Mouse (Mus musculus) Patski (cell line): ENCODE data around the gene Pxk. TPM values are rescaled to one million over a fixed set of nuclear protein-coding genes. Genes with fewer than 3 reads are reported as not detected.

Source experiments
- ATAC-seq: fragments of 100-300 bp; one replicate; pipeline ENCODE4 v1.8.0; 2021
- CTCF ChIA-PET: fragments of 350-600 bp; sonication (Branson Sonifier 250); formaldehyde crosslinking; loops from one replicate; lab custom pipeline; 2022; ENCODE audit warnings: inconsistent platforms; lab: Charles Lee
- POLR2A ChIA-PET: fragments of 350-600 bp; sonication (Branson Sonifier 250); formaldehyde crosslinking; loops from one replicate; lab custom pipeline; 2022; ENCODE audit warnings: antibody characterized with exemption, inconsistent platforms; lab: Charles Lee
- DNase-seq: peaks from one replicate; pipeline ENCODE4 v3.0.0-alpha.2; 2011; ENCODE audit warnings: low read depth, low spot score
- H3K27me3 ChIP-seq: fragments of 371-371 bp; one replicate; pipeline ENCODE4 v1.5.1; 2021
- CTCF ChIP-seq: fragments of 100-300 bp; IDR thresholded peaks from one replicate; pipeline ENCODE4 v1.5.1; 2021
- in situ Hi-C: fragments of 300-500 bp; cut with MboI; formaldehyde crosslinking; loops from 3 replicates; pipeline ENCODE4 v1.11.1; 2018; ENCODE audit warnings: low pct_unique_long_range_greater_than_20kb, mixed read lengths
- polyA plus RNA-seq: library from polyadenylated mRNA; unstranded; gene quantifications from one replicate; pipeline ENCODE4 v1.2.3, GENCODE M21; 2021

The Pxk gene
- polyA plus RNA-seq, 1 experiment from 2014 or later, result 67.3 TPM

GRCm38 (mm10) chr14:8098687-8098995 is 630 bp downstream of the Pxk start:
- ATAC-seq (peak; percentile 1), DNase-seq (no peak)
- ChIA-PET CTCF (interaction anchor here (1.9 kb wide), 1 partner anchor 62 kb away, joined by 4 read pairs; no protein-coding TSS in a partner anchor), POLR2A (interaction anchor here (0.6 kb wide), 1 partner anchor 248 kb away, joined by 5 read pairs; no protein-coding TSS in a partner anchor)
- no peaks in the 10 kb centered on the region for H3K27me3 ChIP-seq
- TF ChIP-seq CTCF, result no peak
- in situ Hi-C loops, result no loop called here

- H3K27me3 ChIP-seq, result no peaks in the 10 kb centered on the region
- in situ Hi-C loops, result loop anchor here (5.0 kb wide), 1 partner anchor 228 kb away; no protein-coding TSS in a partner anchor
- TF ChIP-seq CTCF, result no peak
- DNase-seq, result no peak
- ChIA-PET CTCF (no interaction called here), POLR2A (no interaction called here)
- peak; percentile 21 for ATAC-seq
These were observed 1.6 kb downstream of the Pxk start for GRCm38 (mm10) chr14:8099561-8100021.

- TF ChIP-seq CTCF, result no peak
- DNase-seq (no peak), ATAC-seq (no peak)
- ChIA-PET POLR2A (interaction anchor here (0.9 to 1.2 kb wide), 2 partner anchors 29 to 33 kb away, joined by 3 to 4 read pairs; no protein-coding TSS in a partner anchor), CTCF (interaction anchor here (1.1 to 1.4 kb wide), 2 partner anchors 10 to 22 kb away, joined by 4 read pairs; partner anchors contain the start of gene Rpp14)
- no peaks in the 10 kb centered on the region for H3K27me3 ChIP-seq
- in situ Hi-C loops, result loop anchor here (5.0 kb wide), 1 partner anchor 225 kb away; no protein-coding TSS in a partner anchor
These were observed 3.9 kb downstream of the Pxk start for GRCm38 (mm10) chr14:8101886-8102285.

- CTCF ChIA-PET, result interaction anchor here (0.7 to 1.4 kb wide), 3 partner anchors 10 to 104 kb away, joined by 3 to 4 read pairs (median 3); no protein-coding TSS in a partner anchor
- in situ Hi-C loops, result loop anchor here (5.0 kb wide), 1 partner anchor 225 kb away; no protein-coding TSS in a partner anchor
- no peak for DNase-seq
- TF ChIP-seq CTCF, result no peak
- H3K27me3 ChIP-seq, result no peaks in the 10 kb centered on the region
- POLR2A ChIA-PET, result interaction anchor here (0.9 to 1.2 kb wide), 2 partner anchors 28 to 32 kb away, joined by 3 to 4 read pairs; no protein-coding TSS in a partner anchor
- peak; percentile 32 for ATAC-seq
These were observed 4.7 kb downstream of the Pxk start for GRCm38 (mm10) chr14:8102676-8103075.

GRCm38 (mm10) chr14:8108047-8108446 is 10.0 kb downstream of the Pxk start:
- H3K27me3 ChIP-seq, result no peaks in the 10 kb centered on the region
- no peak for DNase-seq
- POLR2A ChIA-PET, result interaction anchor here (0.7 kb wide), 1 partner anchor 12 kb away, joined by 3 read pairs; no protein-coding TSS in a partner anchor
- no peak for TF ChIP-seq CTCF
- CTCF ChIA-PET, result no interaction called here
- in situ Hi-C loops, result no loop called here
- no peak for ATAC-seq

GRCm38 (mm10) chr14:8108976-8109375 is 11.0 kb downstream of the Pxk start:
- POLR2A ChIA-PET, result interaction anchor here (0.6 kb wide), 1 partner anchor 11 kb away, joined by 4 read pairs; no protein-coding TSS in a partner anchor
- no peaks in the 10 kb centered on the region for H3K27me3 ChIP-seq
- no peak for TF ChIP-seq CTCF
- in situ Hi-C loops, result no loop called here
- CTCF ChIA-PET, result interaction anchor here (1.1 kb wide), 1 partner anchor 22 kb away, joined by 3 read pairs; no protein-coding TSS in a partner anchor
- ATAC-seq (peak; percentile 84), DNase-seq (no peak)

- DNase-seq (no peak), ATAC-seq (no peak)
- in situ Hi-C loops, result no loop called here
- no peaks in the 10 kb centered on the region for H3K27me3 ChIP-seq
- POLR2A ChIA-PET, result interaction anchor here (0.8 kb wide), 1 partner anchor 48 kb away, joined by 3 read pairs; no protein-coding TSS in a partner anchor
- TF ChIP-seq CTCF, result no peak
- CTCF ChIA-PET, result interaction anchor here (1.1 to 1.8 kb wide), 3 partner anchors 12 to 102 kb away, joined by 3 to 5 read pairs (median 3); partner anchors contain the start of gene Kctd6
These were observed 13.5 kb downstream of the Pxk start for GRCm38 (mm10) chr14:8111545-8111944.

GRCm38 (mm10) chr14:8112036-8112435 is 14.0 kb downstream of the Pxk start:
- TF ChIP-seq CTCF, result no peak
- in situ Hi-C loops, result no loop called here
- ChIA-PET POLR2A (no interaction called here), CTCF (interaction anchor here (1.1 to 1.8 kb wide), 3 partner anchors 11 to 101 kb away, joined by 3 to 5 read pairs (median 3); partner anchors contain the start of gene Kctd6)
- H3K27me3 ChIP-seq, result no peaks in the 10 kb centered on the region
- DNase-seq (no peak), ATAC-seq (no peak)

- in situ Hi-C loops, result no loop called here
- TF ChIP-seq CTCF, result no peak
- ATAC-seq (no peak), DNase-seq (no peak)
- POLR2A ChIA-PET, result no interaction called here
- no peaks in the 10 kb centered on the region for H3K27me3 ChIP-seq
- CTCF ChIA-PET, result interaction anchor here (1.6 kb wide), 2 partner anchors 13 to 21 kb away, joined by 4 to 5 read pairs; no protein-coding TSS in a partner anchor
These were observed 15.6 kb downstream of the Pxk start for GRCm38 (mm10) chr14:8113616-8114015.

- POLR2A ChIA-PET, result no interaction called here
- CTCF ChIA-PET, result interaction anchor here (1.0 to 1.6 kb wide), 3 partner anchors 8 to 20 kb away, joined by 4 to 5 read pairs (median 4); no protein-coding TSS in a partner anchor
These were observed 16.3 kb downstream of the Pxk start for GRCm38 (mm10) chr14:8114306-8114705.

GRCm38 (mm10) chr14:8114756-8115155 is 16.7 kb downstream of the Pxk start:
- H3K27me3 ChIP-seq, result no peaks in the 10 kb centered on the region
- TF ChIP-seq CTCF, result no peak
- ChIA-PET CTCF (interaction anchor here (1.0 to 1.6 kb wide), 3 partner anchors 8 to 20 kb away, joined by 4 to 5 read pairs (median 4); no protein-coding TSS in a partner anchor), POLR2A (no interaction called here)
- DNase-seq (no peak), ATAC-seq (no peak)
- in situ Hi-C loops, result no loop called here

More at GRCm38 (mm10) chr14:8114306-8114705, 16.3 kb downstream of the Pxk start:
- TF ChIP-seq CTCF, result no peak
- no peaks in the 10 kb centered on the region for H3K27me3 ChIP-seq
- in situ Hi-C loops, result no loop called here
- DNase-seq (no peak), ATAC-seq (no peak)
